Mouse (Mus musculus) spleen, adult 10 weeks (tissue): Measurements from ENCODE around the gene Arhgef38. TPM values are rescaled to one million over a fixed set of nuclear protein-coding genes. Genes with fewer than 3 reads are reported as not detected.

Source experiments
- polyA plus RNA-seq: library from polyadenylated mRNA; stranded (reverse); fragments of 350-450 nt; fragmentation: Illumina TruSeq; extraction: RNeasy Lipid Tissue Mini Kit (QIAGEN cat#74804); gene quantifications from one replicate; pipeline ENCODE4 v1.2.3, GENCODE M21; 2015; ENCODE audit warnings: low replicate concordance; ENCODE audit not compliant: insufficient read depth

The Arhgef38 gene
- polyA plus RNA-seq: not detected

DNA sequence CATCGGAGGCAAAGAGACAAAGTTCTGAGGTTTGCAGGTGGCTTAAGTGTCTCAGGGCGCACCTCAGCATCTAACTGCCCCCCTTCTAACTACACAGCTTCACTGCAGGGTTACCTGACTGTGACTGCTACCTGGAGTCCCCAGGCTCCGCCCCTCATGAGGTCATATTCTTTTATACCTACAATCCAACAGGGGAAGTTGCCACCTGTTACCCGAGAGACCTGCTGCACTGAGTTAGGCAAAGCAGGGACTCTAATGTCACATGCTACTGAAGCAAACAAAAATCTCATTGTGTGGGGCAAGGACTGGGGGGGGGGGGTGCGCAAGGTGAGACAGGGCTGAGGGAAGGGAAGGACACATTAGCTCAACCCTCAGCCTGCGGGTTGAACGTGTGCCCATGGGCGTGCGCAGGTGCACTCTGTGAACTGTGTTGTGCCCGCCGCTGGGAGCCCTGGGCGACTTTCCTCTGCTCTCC lies at the start of gene Arhgef38:
Gene Arhgef38 (minus strand): TSS at position 129 of the 475 bp plus-strand sequence.

DNA sequence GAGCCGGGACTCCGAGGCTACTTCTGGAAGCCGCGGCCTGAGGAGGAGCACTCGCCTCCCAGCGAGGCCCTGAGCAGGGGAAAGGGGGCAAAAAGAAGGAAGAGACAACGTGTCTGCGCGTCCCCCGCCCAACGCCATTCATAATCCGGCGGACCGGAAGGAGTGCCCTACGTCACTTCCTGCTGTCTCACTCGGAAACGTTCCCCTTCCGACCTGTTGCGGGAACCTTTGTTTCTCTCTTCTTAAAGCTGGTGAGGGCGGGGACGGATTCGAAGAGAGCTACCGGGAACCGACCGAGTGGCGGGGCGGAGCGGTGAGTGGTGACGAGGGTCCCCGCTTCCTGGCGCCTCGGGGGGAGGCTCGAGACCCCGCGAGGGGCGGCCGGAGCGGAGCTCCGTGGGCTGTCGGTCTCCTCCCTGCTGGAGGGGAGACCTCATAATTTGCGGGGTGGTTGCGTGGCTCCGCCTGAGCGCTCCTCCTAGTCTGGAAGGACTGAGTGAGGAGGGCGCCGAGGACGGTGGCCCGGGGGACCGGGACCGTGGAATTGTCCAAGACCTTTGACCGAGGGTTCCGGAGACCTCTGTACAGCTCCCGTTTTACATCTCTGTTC lies 143.0 kb downstream of the Arhgef38 start, which contains the start of the genes Ints12 and Gstcd:
Gene Ints12 (plus strand): TSS at position 177 of the 610 bp plus-strand sequence.
Gene Gstcd (minus strand): TSS at position 370 of the 610 bp plus-strand sequence.

Other genes with a start within 250 kb of the Arhgef38 start
- gene Ints12, start 143.1 kb downstream of the Arhgef38 start, polyA plus RNA-seq: 19.6 TPM
- gene Gstcd, start 142.9 kb downstream of the Arhgef38 start, polyA plus RNA-seq: 12.5 TPM
- 42.1 TPM for gene Ppa2, start 75.2 kb upstream of the Arhgef38 start, polyA plus RNA-seq